Mouse (Mus musculus): ENCODE results near the gene Cdyl2.

Cdyl2 gene

GRCm38 (mm10) chr8:116542842-116543241 is 189.9 kb downstream of the Cdyl2 start:
- DNase-seq (ENCODE audit: low spot score in 2 of 2): no peak

- DNase-seq (ENCODE audit: low spot score in 2 of 2): no peak
Measured at GRCm38 (mm10) chr8:116540136-116540535, 192.7 kb downstream of the Cdyl2 start.

DNA sequence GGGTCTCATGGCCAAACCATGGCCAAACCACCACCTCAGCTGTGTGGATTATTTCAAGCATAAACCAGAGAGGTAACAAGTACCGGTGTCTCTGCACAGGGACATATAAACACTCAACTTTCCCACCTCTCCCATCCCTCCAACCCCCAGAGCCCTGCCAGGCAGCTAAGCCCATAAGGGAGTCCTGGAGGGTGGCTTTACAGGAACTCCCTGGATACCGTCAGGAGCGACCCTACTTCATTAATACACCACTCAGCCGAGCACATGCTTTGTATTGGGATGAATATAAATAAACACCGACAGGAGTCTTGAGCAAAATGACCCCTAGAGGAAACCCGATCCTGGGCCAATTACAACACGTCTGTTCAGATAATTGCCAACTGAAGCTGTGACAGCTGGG is 194.0 kb downstream of the Cdyl2 start:
- no peak for DNase-seq (ENCODE audit: low spot score in 2 of 2)

GRCm38 (mm10) chr8:116536786-116537185 is 196.0 kb downstream of the Cdyl2 start:
- DNase-seq (ENCODE audit: low spot score in 2 of 2): no peak

DNA sequence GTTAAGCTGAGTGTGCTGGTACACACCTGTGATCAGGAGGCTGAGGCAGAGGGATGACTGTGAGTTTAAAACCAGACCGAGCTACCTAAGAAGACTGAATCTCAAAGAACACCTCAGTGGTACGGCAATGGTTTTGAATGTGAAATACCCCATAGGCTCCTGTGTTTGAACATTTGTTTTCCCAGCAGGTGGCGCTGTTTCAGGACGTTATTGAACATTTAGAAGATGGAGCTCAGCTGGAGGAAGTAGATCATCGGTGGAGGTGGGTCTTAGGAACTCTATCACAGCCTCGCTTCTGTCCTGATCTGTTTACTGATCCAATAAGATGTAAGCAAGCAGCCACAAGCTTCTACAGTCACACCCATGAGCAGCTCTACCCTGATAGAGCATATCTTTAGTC is 199.7 kb downstream of the Cdyl2 start:
- DNase-seq (ENCODE audit: low spot score in 2 of 2): peak in 1 of 2 experiments; percentile 9

DNA sequence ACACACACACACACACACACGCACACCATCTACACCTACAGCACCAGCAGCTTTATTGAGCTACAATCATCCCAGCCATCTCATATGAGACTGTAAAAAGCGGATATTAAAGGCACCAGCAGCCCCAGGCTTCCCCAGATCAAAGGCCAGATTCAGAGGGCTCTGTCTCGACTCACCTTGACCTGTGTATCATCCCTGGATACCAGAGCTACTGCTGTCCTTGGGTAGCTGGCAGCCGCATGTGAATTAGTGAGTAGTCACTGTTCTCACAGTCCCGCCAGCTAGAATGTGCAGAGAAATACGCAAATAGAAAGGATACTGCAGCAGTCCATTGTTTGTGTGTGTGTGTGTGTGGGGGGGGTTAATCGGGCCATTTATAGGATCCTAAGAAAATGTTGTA is 204.1 kb downstream of the Cdyl2 start:
- no peak for DNase-seq (ENCODE audit: low spot score in 2 of 2)

- DNase-seq (ENCODE audit: low spot score in 2 of 2): no peak
Measured at GRCm38 (mm10) chr8:116524915-116525314, 207.9 kb downstream of the Cdyl2 start.

All from thymus, postnatal 10 days (tissue).